Mouse (Mus musculus): Measurements from ENCODE around the gene Tmem39a.

GRCm38 (mm10) chr16:38521211-38521987 lies 37.1 kb upstream of the Tmem39a start:
- no peak for TF ChIP-seq POLR2A (IDR thresholded peaks at IDR 0.05; ENCODE audit: low read depth, low read length)
- TF ChIP-seq CTCF (IDR thresholded peaks at IDR 0.05; ENCODE audit: borderline replicate concordance, insufficient read depth, low read length), result no peak
